ENCODE assay signal across 22 mouse cellular contexts in the genomic region with DNA sequence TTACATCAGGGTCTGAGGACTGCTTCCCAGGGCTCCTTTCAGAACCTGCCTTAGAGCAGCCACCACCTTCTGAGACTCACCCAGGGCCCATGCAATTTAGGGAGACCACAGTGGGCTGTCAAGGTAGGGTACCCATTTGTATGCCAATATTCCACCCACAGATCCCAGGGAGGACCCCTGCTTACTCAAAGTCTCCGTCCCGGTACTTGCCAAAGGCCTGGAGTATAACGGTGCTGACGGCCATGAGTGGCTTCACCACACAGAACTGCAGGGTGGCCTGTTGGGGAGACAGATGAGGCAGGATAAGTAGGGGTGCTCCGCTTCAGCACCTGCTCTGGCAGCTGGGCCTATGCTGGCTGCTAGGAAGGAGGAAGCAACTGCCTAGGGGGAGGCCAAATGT. TPM values are rescaled to one million over a fixed set of nuclear protein-coding genes. Genes with fewer than 3 reads are reported as not detected.
DNase-seq lines count a peak whose midpoint lies in the region; ATAC-seq lines count a peak whose summit lies in the region.
"Had no signal": no experiment of that assay in that cellular context is flagged by ENCODE, and none has a peak within 500 bp of the region (broad histone marks: within the 10 kb centered on the region; RNA-seq: fewer than 3 reads in every experiment).

No protein-coding gene starts in this region.

- H3K4me2 ChIP-seq in heart, embryonic 12.5 days = no peak overlapping the region
- H3K4me2 ChIP-seq: embryonic facial prominence, embryonic 13.5 days; embryonic facial prominence, embryonic 15.5 days; forebrain, embryonic 12.5 days had no signal

- H3K36me3 ChIP-seq in heart, embryonic 12.5 days = peaks cover 87% of the 10 kb centered on the region

- WGBS in heart, embryonic 12.5 days = 86% methylated on average over 5 of the region's 5 CpGs

- H3K9me3 ChIP-seq in heart, embryonic 12.5 days (replicated peaks) = no peaks in the 10 kb centered on the region
- H3K9me3 ChIP-seq: embryonic facial prominence, embryonic 13.5 days; embryonic facial prominence, embryonic 15.5 days; forebrain, embryonic 10.5 days; forebrain, embryonic 12.5 days had no signal

- H3K9ac ChIP-seq in heart, embryonic 12.5 days = no peak overlapping the region
- H3K9ac ChIP-seq: embryonic facial prominence, embryonic 13.5 days; embryonic facial prominence, embryonic 15.5 days; forebrain, embryonic 12.5 days had no signal

- ATAC-seq in heart, embryonic 12.5 days (ENCODE audit: insufficient number of reproducible peaks, low FRiP score) = no peak
- ATAC-seq: forebrain, embryonic 14.5 days had no signal

- H3K27ac ChIP-seq in heart, embryonic 12.5 days (ENCODE audit: poor library complexity, severe bottlenecking) = no peak overlapping the region
- H3K27ac ChIP-seq: embryonic facial prominence, embryonic 13.5 days; embryonic facial prominence, embryonic 15.5 days; forebrain, embryonic 10.5 days; forebrain, embryonic 12.5 days had no signal

- peaks cover 50% of the 10 kb centered on the region for H3K4me1 ChIP-seq in heart, embryonic 12.5 days (replicated peaks)
- H3K4me1 ChIP-seq: forebrain, embryonic 12.5 days had no signal

- no peaks in the 10 kb centered on the region for H3K27me3 ChIP-seq in heart, embryonic 12.5 days (replicated peaks)
- H3K27me3 ChIP-seq: embryonic facial prominence, embryonic 13.5 days; embryonic facial prominence, embryonic 15.5 days; forebrain, embryonic 12.5 days had no signal

- peak; percentile 93 for DNase-seq in heart, adult 11 months
- peak; percentile 3 for DNase-seq in lung, postnatal 10 days
- no peak for DNase-seq in lung, postnatal 4 days
- DNase-seq in thymus, postnatal 4 days = peak; percentile 47
- DNase-seq in thymus, adult 18-20 months = no peak
- DNase-seq: adrenal gland, adult 2 months; adrenal gland, postnatal 10 days; adrenal gland, postnatal 25 days; cerebellum, adult 11 months; cerebellum, adult 18-20 months; cerebellum, adult 8-10 months; cerebellum, adult 9-11 months; cerebellum, postnatal 14 days; cerebellum, postnatal 36 days; embryo, embryonic 11 days had no signal

- H3K4me3 ChIP-seq in heart, embryonic 12.5 days = no peak overlapping the region
- H3K4me3 ChIP-seq: embryonic facial prominence, embryonic 13.5 days; embryonic facial prominence, embryonic 15.5 days; erythroblast, embryonic 14.5 days; forebrain, embryonic 10.5 days; forebrain, embryonic 12.5 days had no signal

RNA-seq across cellular contexts. Expression of a gene that starts 20.0 kb away (rescaled TPM):
- polyA plus RNA-seq in heart, embryonic 12.5 days (2016; fragmentation: Nextera tagmentation; extraction: Ambion mirVana) = 1.9 and 2.6 TPM in 2 replicates

RNA-seq across cellular contexts. Expression of a gene that starts 37.0 kb away (rescaled TPM):
- 77.2 and 82.3 TPM in 2 replicates for polyA plus RNA-seq in heart, embryonic 12.5 days (2016; fragmentation: Nextera tagmentation; extraction: Ambion mirVana)

RNA-seq across cellular contexts. Expression of a gene that starts 38.2 kb away (rescaled TPM):
- polyA plus RNA-seq in heart, embryonic 12.5 days (2016; fragmentation: Nextera tagmentation; extraction: Ambion mirVana) = 12.1 and 14.4 TPM in 2 replicates

Comparison
In these comparisons a context has a peak if more than half of its experiments do, and no peak if none do; other contexts are left out.
1. DNase-seq: peak in heart, adult 11 months (single experiment), lung, postnatal 10 days (single experiment) and thymus, postnatal 4 days (single experiment); none in lung, postnatal 4 days (0 of 2) and thymus, adult 18-20 months (0 of 2).